Mouse (Mus musculus) liver, embryonic 14.5 days (tissue): Measurements from ENCODE around the gene Tepp.

Source experiments
- CTCF ChIP-seq: IDR thresholded peaks from 2 replicates; pipeline ENCODE4 v1.5.1; 2016; ENCODE audit warnings: antibody characterized with exemption, low read depth, control low read depth
- EP300 ChIP-seq: IDR thresholded peaks from 2 replicates; pipeline ENCODE4 v1.6.1; 2016; ENCODE audit warnings: antibody characterized with exemption, low read depth

GRCm38 (mm10) chr8:95335706-95336105 is 25.3 kb downstream of the Tepp start:
- TF ChIP-seq CTCF (no peak), EP300 (no peak)
